Mouse (Mus musculus) neural tube, embryonic 15.5 days (tissue): ENCODE measurements at regions not wholly inside any gene's neighbourhood (a gene's known extent, or its start where the extent isn't known, plus 50 kb on each side); places are given as distances from the start of the nearest gene placed in this dataset.

Source experiments
- ATAC-seq: fragments of 200-750 bp; cut with Nextera tagmentation; 2 replicates; pipeline ENCODE4 v1.8.0; 2017; ENCODE audit warnings: mild to moderate bottlenecking, moderate TSS enrichment, moderate library complexity; ENCODE audit not compliant: low FRiP score
- H3K27ac ChIP-seq: fragments of 300-500 bp; sonication (generic); replicated peaks from 2 replicates; pipeline ENCODE4 v1.5.1; 2015; ENCODE audit warnings: mild to moderate bottlenecking, inconsistent platforms
- H3K27me3 ChIP-seq: fragments of 300-500 bp; sonication (generic); replicated peaks from 2 replicates; pipeline ENCODE4 v1.6.1; 2015; ENCODE audit warnings: inconsistent platforms
- H3K36me3 ChIP-seq: fragments of 300-500 bp; sonication (generic); 2 replicates; pipeline ENCODE4 v1.6.1; 2015; ENCODE audit warnings: inconsistent platforms
- H3K4me1 ChIP-seq: fragments of 300-500 bp; sonication (generic); 2 replicates; pipeline ENCODE4 v1.6.1; 2015; ENCODE audit warnings: inconsistent platforms
- H3K4me2 ChIP-seq: fragments of 300-500 bp; sonication (generic); 2 replicates; pipeline ENCODE4 v1.6.1; 2015; ENCODE audit warnings: inconsistent platforms, mild to moderate bottlenecking, moderate library complexity
- H3K4me3 ChIP-seq: fragments of 300-500 bp; sonication (generic); replicated peaks from 2 replicates; pipeline ENCODE4 v1.5.1; 2015; ENCODE audit warnings: mild to moderate bottlenecking, inconsistent platforms
- H3K9ac ChIP-seq: fragments of 300-500 bp; sonication (generic); replicated peaks from 2 replicates; pipeline ENCODE4 v1.6.1; 2015; ENCODE audit warnings: mild to moderate bottlenecking, inconsistent platforms
- H3K9me3 ChIP-seq: fragments of 300-500 bp; sonication (generic); replicated peaks from 2 replicates; pipeline ENCODE4 v1.6.1; 2016; ENCODE audit warnings: inconsistent platforms
- WGBS: fragments of 180-500 bp; shearing (Covaris S2); methylation state at CpG from one replicate; pipeline ENCODE4 v1.1.7; 2015; ENCODE audit warnings: mixed read lengths; 5-methylcytosine and 5-hydroxymethylcytosine counted together

- no peaks in the 10 kb centered on the region for H3K27me3 ChIP-seq
- WGBS = 71% methylated on average over 2 of the region's 2 CpGs
- no peak overlapping the region for H3K4me2 ChIP-seq
- H3K4me3 ChIP-seq = no peak overlapping the region
- no peaks in the 10 kb centered on the region for H3K36me3 ChIP-seq
- no peak for ATAC-seq
- no peak overlapping the region for H3K9ac ChIP-seq
- H3K27ac ChIP-seq = no peak overlapping the region
- H3K9me3 ChIP-seq = no peaks in the 10 kb centered on the region
- H3K4me1 ChIP-seq = no peaks in the 10 kb centered on the region
Measured at GRCm38 (mm10) chr3:5077956-5078355, 672.6 kb upstream of the Gm8797 start.

- Histone ChIP-seq H3K4me2 (no peak overlapping the region), H3K4me1 (peaks cover 8% of the 10 kb centered on the region), H3K4me3 (no peak overlapping the region), H3K36me3 (no peaks in the 10 kb centered on the region), H3K9ac (no peak overlapping the region), H3K9me3 (no peaks in the 10 kb centered on the region), H3K27me3 (no peaks in the 10 kb centered on the region), H3K27ac (no peak overlapping the region)
- ATAC-seq = no peak
Measured at GRCm38 (mm10) chr3:5086721-5087120, 663.9 kb upstream of the Gm8797 start.

- WGBS = 60% methylated on average over 1 of the region's 1 CpGs
- Histone ChIP-seq H3K27me3 (no peaks in the 10 kb centered on the region), H3K9ac (no peak overlapping the region), H3K27ac (no peak overlapping the region), H3K4me2 (no peak overlapping the region), H3K9me3 (no peaks in the 10 kb centered on the region), H3K4me3 (no peak overlapping the region), H3K36me3 (no peaks in the 10 kb centered on the region), H3K4me1 (peaks cover 8% of the 10 kb centered on the region)
- no peak for ATAC-seq
Measured at GRCm38 (mm10) chr3:5088867-5089266, 661.7 kb upstream of the Gm8797 start.

- H3K4me2 ChIP-seq = no peak overlapping the region; the same call in 1 of the 2 replicates
- H3K4me3 ChIP-seq = no peak overlapping the region
- 0 out of 2 replicates have a peak, but pooled peaks have one; percentile 41 for ATAC-seq
- no peaks in the 10 kb centered on the region for H3K9me3 ChIP-seq
- H3K27ac ChIP-seq = peak overlapping the region; percentile 24; the same call in 1 of the 2 replicates
- 55% methylated on average over 4 of the region's 4 CpGs for WGBS
- H3K9ac ChIP-seq = no peak overlapping the region
- no peaks in the 10 kb centered on the region for H3K36me3 ChIP-seq
- H3K4me1 ChIP-seq = peaks cover 8% of the 10 kb centered on the region
- no peaks in the 10 kb centered on the region for H3K27me3 ChIP-seq
Measured at GRCm38 (mm10) chr3:5089393-5090010, 661.1 kb upstream of the Gm8797 start.

GRCm38 (mm10) chr3:5090108-5090869 lies 660.3 kb upstream of the Gm8797 start:
- Histone ChIP-seq H3K9ac (no peak overlapping the region), H3K36me3 (no peaks in the 10 kb centered on the region), H3K4me3 (peak overlapping the region; percentile 2; the same call in 1 of the 2 replicates), H3K4me1 (peaks cover 8% of the 10 kb centered on the region), H3K4me2 (peak overlapping the region; percentile 7; the same call in 1 of the 2 replicates), H3K27me3 (no peaks in the 10 kb centered on the region), H3K9me3 (no peaks in the 10 kb centered on the region), H3K27ac (peak overlapping the region; percentile 24; the same call in 1 of the 2 replicates)
- peak; percentile 81; the same call in 1 of the 2 replicates for ATAC-seq
- 62% methylated on average over 13 of the region's 13 CpGs for WGBS

GRCm38 (mm10) chr3:5090987-5091386 lies 659.6 kb upstream of the Gm8797 start:
- Histone ChIP-seq H3K27me3 (no peaks in the 10 kb centered on the region), H3K4me3 (no peak overlapping the region), H3K4me1 (peaks cover 8% of the 10 kb centered on the region), H3K9me3 (no peaks in the 10 kb centered on the region), H3K27ac (no peak overlapping the region), H3K36me3 (no peaks in the 10 kb centered on the region), H3K4me2 (no peak overlapping the region), H3K9ac (no peak overlapping the region)
- ATAC-seq = no peak
